Mouse (Mus musculus) retina, embryonic 14.5 days (tissue): Measurements from ENCODE around the gene Frs3.

ENCODE experiments used
- DNase-seq: peaks from one replicate; pipeline ENCODE4 v3.0.0-alpha.2; 2015; ENCODE audit warnings: low spot score

Gene Frs3

DNA sequence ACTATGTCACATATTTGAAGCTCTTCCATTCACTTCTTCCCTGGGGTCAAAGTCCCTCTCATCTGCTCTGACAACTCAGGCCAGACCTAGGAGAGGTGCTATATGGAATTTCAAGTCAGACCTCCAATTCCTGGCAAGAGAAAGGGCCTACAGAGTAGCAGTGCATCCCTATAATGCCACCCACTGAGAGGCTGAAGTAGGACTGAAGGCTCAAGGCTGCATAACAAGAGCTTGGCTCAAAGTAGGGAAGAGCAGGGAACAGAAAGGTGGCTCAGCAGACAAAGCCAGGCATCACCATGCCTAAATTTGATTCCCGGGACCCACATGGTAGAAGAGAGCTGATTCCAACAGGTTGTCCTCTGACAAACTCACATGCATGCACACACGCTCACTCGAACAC, 2.8 kb downstream of the Frs3 start:
- no peak for DNase-seq

- DNase-seq, result no peak
Observed at GRCm38 (mm10) chr17:47693671-47694441, 5.0 kb downstream of the Frs3 start.

GRCm38 (mm10) chr17:47694442-47694502, 5.4 kb downstream of the Frs3 start, which contains the start of gene Gm21981:
Gm21981 (minus strand) TSS chr17:47694455.
- no peak for DNase-seq

DNA sequence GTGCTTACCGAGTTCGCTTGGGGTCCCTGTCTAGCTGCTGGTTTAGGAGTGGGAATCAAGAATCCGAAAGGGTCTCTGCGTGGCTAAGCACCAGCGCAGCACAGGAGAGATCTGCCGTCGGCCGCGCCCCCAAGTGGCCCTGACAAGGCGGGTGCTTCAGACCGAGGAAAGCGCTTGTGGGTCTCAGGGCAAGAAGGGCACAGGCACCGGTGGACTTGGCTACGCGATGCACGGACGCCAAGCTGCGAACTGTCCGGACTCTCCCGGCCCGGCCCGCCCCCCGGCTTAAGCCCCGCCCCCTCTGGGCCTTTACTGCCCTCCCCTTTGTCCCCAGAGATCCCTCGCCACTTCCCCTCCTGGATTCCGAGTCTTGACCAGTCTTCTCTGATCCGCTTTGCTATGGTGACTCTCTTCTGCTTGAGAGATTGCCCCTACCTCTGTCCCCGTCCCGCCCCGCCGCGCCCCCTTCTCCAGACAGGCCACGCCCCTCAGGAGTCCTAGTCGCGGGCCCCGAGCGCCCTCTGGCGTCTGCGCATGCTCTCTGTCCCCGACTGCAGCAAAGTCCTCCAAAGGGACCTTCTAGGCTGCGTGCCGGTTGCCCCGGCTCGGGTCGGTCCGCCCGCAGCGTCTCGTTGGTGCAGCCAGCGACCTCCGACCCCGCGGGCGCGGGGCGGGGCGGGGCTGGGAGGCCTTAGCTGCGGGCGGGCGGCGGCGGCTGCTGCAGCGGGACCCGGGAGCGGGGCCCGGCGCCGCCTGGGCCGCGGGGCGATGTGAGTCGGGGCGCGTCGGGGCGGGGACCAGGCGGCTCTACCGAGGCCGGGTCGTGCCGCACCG, 5.9 kb downstream of the Frs3 start, which contains the start of gene Prickle4:
Gene Prickle4 (minus strand): TSS at position 234 of the 834 bp plus-strand sequence.
- peak; percentile 98 for DNase-seq

DNA sequence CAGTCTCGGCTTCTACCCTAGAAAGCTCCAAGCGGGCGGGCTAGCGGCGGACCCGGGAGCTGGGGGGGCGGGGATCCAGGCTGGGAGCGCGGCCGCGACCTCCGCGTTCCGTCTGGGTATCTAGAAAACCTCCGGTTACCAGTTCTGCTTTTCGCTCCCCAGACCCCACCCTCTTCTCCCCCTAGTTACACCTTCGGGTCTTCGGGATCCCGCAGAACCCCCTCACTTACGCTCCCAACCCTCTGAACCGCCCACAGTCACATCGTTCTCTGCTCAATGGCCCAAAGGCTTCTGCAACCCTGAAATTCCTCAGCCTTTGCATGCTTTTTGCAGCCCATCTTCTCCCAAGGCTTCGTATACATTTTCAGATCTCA, 6.5 kb downstream of the Frs3 start:
- no peak for DNase-seq

- DNase-seq, result no peak
Observed at GRCm38 (mm10) chr17:47698156-47698555, 9.3 kb downstream of the Frs3 start.

- no peak for DNase-seq
Observed at GRCm38 (mm10) chr17:47699055-47699454, 10.2 kb downstream of the Frs3 start.

DNA sequence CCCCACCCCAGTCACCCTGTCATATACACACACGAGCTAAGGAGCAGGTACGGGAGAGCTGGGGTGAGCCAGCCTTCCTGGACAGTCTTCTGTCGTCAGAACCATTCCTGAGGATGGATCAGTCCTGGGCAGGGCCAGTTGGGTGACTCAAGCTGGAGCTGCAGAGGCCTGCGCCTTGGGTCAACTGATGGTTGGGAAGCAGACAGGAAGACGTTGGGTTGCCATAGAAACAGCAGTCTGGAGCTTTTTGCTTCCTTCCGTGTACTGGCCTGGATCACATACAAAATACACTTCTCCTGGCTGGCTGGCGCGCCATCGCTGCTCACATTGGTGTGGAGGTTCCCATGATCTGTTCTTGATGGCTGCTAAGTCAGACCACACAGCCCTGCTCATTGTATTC, 13.0 kb downstream of the Frs3 start:
- DNase-seq, result no peak

DNA sequence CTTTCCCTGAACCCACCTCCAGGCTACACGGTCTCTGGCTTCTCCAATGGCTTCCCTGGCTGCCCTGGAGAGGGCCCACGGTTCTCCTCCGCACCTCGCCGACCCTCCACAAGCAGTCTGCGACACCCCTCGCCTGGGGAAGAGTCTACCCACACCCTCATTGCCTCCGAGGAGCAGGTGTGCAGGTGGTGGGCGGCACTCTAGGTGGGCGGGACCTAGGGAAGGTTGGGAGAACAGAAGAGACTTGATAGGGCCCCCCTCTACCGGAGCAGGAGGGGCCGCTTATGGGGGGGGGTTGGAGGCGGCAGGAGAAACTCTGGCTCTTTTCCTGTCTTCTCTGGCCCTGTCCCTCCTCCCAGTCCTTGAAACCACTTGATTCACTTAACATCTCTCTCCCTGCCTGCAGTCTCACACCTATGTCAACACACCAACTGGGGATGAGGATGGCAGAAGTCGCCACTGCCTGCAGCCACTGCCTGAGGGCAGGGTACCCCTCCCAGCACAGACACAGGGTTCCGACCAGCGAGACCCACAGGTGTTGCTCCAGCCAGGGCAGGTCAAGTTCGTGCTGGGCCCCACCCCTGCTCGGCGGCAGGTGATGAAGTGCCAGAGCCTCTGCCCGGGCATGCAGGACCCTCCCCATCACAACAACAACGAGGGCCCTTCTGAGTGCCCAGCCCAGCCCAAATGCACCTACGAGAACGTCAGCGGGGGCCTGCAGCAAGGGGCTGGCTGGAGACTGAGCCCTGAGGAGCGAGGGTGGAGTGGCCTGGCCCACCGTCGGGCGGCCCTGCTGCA, 13.9 kb downstream of the Frs3 start:
- no peak for DNase-seq

DNA sequence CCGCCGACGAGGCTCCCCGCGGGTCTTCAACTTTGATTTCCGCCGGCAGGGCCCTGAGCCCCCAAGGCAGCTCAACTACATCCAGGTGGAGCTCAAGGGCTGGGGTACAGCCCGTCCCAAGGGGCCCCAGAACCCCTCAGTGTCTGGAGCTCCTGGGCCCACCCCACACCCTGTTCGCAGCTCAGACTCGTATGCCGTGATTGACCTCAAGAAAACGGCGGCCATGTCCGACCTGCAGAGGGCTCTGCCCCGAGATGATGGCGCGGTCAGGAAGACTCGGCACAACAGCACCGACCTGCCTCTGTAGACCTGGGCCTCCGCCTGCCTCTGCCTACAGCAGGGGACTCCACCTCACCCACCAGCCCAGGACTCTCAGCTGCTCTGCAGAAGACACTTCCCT, 14.7 kb downstream of the Frs3 start:
- no peak for DNase-seq

GRCm38 (mm10) chr17:47704692-47705091, 15.9 kb downstream of the Frs3 start:
- DNase-seq, result no peak

DNA sequence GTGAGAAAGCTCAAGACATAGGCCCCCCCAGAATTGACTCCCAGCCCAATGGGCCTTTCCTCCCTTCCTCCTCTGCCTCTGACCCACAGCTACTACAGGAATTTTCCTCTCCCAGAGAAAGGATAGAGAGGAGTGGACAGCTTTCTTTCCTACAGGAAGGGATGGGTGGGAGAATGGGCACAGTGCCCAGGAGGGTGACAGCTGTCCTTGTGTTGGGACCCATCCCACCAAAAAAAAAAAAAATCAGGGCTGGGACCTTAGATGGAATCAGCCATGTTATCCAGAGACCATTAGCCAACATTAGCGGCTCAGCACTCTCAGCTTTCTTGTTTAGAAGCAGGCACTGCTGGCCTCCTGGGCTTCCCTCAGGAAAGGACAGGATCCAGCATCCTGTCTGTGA, 17.4 kb downstream of the Frs3 start:
- DNase-seq, result no peak

DNA sequence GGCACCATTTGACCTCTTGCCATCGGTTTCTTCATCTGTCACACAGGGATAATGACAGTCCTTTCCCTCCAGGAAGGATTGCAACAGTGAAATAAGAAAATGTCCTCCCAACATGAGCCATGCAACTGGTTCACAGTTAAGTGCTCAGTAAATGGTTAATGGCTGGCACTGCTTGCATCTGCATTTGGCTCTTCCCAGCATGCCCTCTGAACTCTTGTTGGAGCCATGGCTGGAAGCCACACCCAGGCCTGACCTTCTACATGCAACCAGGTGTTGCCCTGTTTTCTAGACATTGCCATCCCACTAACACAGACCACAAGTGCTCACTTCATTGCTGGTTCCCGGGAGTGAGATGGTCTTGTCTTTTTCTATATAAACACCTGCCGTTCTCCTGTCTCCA, 19.1 kb downstream of the Frs3 start:
- DNase-seq, result no peak

DNA sequence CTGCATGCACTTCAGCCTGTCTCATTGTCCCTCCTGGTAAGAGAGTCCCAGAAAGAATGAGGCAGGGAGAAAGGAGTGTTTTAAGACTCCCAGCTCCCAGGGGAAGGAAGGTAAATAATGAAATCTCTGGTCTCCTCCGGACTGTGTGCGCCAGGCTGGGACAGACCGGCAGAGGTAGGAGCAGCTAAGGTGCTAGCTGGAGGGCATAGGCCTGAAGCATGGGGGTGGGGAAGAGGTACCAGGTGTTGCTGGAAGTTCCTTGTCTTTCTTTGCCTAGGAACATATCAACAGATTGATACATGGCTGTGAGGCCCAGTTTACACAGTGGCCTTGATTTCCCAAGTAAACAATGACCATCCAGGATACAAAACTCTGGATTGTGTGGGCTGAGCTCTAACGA, 20.1 kb downstream of the Frs3 start:
- no peak for DNase-seq

DNA sequence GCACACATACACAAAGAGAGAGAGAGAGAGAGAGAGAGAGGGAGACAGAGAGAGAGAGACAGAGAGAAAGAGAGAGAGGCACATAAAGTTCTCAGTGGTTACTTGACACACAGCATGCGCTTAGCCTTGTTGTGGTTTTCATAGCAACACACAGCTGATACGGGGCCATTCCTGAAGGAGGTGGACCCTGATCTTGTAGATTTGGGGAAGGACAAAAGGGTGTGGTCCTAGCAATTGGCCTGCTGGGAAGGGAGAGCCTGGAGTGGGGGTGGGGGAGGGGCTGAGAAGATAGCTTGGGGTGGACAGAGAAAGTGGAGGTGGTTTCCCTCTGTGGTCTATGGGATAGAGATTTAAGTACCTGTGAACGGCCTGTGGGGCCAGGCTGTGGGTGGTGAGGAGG, 21.2 kb downstream of the Frs3 start:
- DNase-seq, result no peak

DNA sequence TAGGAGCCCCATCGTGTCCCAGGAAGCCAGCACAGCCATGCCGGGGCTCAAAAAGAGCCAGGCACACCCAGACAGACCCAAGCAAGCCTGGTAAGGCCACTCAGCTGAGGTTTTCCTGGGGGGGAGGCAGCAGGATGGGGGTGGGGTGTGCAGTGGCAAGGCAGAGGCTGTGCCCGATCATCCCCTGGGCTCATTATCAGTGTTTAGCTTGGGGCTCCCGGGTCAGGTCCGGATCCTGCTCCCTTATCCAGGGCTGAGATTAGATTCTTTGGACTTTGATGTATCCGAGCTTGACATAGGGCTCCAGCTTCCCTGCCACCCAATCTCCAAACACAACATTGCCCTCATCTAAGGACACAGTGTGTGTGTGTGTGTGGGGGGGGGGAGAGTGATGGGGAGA, 23.1 kb downstream of the Frs3 start:
- no peak for DNase-seq

DNA sequence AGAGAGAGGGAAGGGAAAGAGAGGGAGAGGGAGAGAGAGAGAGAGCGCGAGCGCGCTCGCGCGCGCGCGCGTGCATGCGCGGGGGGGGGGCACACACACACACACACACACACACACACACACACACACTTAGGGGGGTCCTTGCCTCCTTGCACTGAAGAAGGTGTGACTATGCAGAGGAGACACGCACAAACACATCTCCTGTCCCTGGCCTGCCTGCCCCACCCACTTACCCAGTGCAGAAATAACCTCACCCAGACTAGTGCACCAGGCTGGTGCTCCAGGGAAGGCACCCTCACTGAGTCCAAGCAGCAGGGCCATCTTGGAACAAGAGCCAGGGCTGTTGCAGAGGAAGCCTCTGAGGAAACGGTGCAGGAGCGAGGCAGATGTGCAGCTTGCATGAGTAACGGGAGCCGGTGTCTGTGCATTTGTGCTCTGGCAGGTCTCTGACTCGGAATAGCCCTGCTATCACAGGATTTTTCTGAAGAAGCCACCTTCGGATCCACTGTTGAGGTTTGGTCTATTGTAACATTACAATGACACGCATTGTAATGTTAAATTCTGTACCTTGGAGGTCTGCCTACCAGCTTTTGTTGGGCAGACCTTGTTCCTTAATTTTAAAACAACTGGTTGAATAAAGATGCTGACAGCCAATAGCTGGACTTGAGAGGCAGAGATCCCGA, 24.2 kb downstream of the Frs3 start:
- no peak for DNase-seq

DNA sequence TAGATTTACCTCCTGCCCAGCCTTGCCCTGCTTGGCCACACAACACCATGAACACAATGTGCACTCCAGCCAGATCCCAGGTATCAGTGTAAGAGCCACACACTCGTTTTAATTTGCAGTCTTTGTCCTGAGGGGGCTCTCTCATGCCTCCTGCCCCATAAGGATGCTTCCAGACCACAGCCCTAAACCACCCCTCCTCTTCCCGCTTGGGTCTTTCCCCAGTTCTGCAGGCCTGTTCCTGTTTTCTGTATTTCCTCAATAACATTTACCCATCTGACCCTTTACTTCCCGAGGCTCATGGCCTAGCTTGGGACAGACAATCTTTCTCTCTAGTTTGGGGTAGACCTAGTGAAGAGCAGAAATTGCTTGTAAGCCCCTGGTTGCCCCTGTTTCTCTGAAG, 26.2 kb downstream of the Frs3 start:
- DNase-seq, result no peak

GRCm38 (mm10) chr17:47721183-47721582, 32.4 kb downstream of the Frs3 start:
- DNase-seq, result no peak

GRCm38 (mm10) chr17:47726566-47726965, 37.7 kb downstream of the Frs3 start, which contains the start of gene Pgc:
Pgc (plus strand) TSS chr17:47726842.
- DNase-seq, result no peak

- no peak for DNase-seq
Observed at GRCm38 (mm10) chr17:47730633-47731575, 42.1 kb downstream of the Frs3 start.
